Mouse (Mus musculus) midbrain, postnatal 0 days (tissue): ENCODE measurements at regions not wholly inside any gene's neighbourhood (a gene's known extent, or its start where the extent isn't known, plus 50 kb on each side); places are given as distances from the start of the nearest gene placed in this dataset.

ENCODE experiments used
- ATAC-seq: fragments of 200-750 bp; cut with Nextera tagmentation; 2 replicates; pipeline ENCODE4 v1.8.0; 2017; ENCODE audit warnings: moderate number of reproducible peaks, mild to moderate bottlenecking, moderate TSS enrichment, moderate library complexity; ENCODE audit not compliant: low FRiP score
- DNase-seq: peaks from one replicate; pipeline ENCODE4 v3.0.0-alpha.2; 2015; ENCODE audit warnings: low spot score
- H3K27ac ChIP-seq: fragments of 300-500 bp; sonication (generic); 2 replicates; pipeline ENCODE4 v1.5.1; 2014; ENCODE audit warnings: low read depth, mild to moderate bottlenecking, low read length, mixed read lengths
- H3K27me3 ChIP-seq: fragments of 300-500 bp; sonication (generic); 2 replicates; pipeline ENCODE4 v1.6.1; 2014; ENCODE audit warnings: low read length, control low read depth, mixed read lengths; ENCODE audit not compliant: insufficient read depth
- H3K36me3 ChIP-seq: fragments of 300-500 bp; sonication (generic); 2 replicates; pipeline ENCODE4 v1.6.1; 2014; ENCODE audit warnings: low read length, control low read depth, mixed read lengths; ENCODE audit not compliant: insufficient read depth
- H3K4me1 ChIP-seq: fragments of 300-500 bp; sonication (generic); 2 replicates; pipeline ENCODE4 v1.6.1; 2014; ENCODE audit warnings: mild to moderate bottlenecking, control low read depth, antibody characterized with exemption, low read length, mixed read lengths; ENCODE audit not compliant: insufficient read depth
- H3K4me2 ChIP-seq: fragments of 300-500 bp; sonication (generic); 2 replicates; pipeline ENCODE4 v1.6.1; 2014; ENCODE audit warnings: low read depth, mild to moderate bottlenecking, low read length, mixed read lengths; ENCODE audit not compliant: poor library complexity, severe bottlenecking
- H3K4me3 ChIP-seq: fragments of 300-500 bp; sonication (generic); 2 replicates; pipeline ENCODE4 v1.5.1; 2014; ENCODE audit warnings: low read depth, mild to moderate bottlenecking, low read length, moderate library complexity
- H3K9ac ChIP-seq: fragments of 300-500 bp; sonication (generic); replicated peaks from 2 replicates; pipeline ENCODE4 v1.6.1; 2014; ENCODE audit warnings: mild to moderate bottlenecking, low read length, moderate library complexity, mixed read lengths; ENCODE audit not compliant: poor library complexity, severe bottlenecking
- H3K9me3 ChIP-seq: fragments of 300-500 bp; sonication (generic); 2 replicates; pipeline ENCODE4 v1.6.1; 2016; ENCODE audit warnings: low read length, control low read depth
- CTCF ChIP-seq: IDR thresholded peaks from 2 replicates; pipeline ENCODE4 v1.5.1; 2016; ENCODE audit warnings: antibody characterized with exemption, mild to moderate bottlenecking
- WGBS: fragments of 180-500 bp; shearing (Covaris S2); extraction: QIAGEN DNeasy Blood & Tissue Kit; methylation state at CpG from one replicate; pipeline ENCODE4 v1.1.7; 2014; 5-methylcytosine and 5-hydroxymethylcytosine counted together

- Histone ChIP-seq H3K4me1 (no peaks in the 10 kb centered on the region), H3K9ac (no peak overlapping the region), H3K27ac (no peak overlapping the region), H3K27me3 (no peaks in the 10 kb centered on the region), H3K9me3 (no peaks in the 10 kb centered on the region), H3K36me3 (no peaks in the 10 kb centered on the region), H3K4me3 (no peak overlapping the region), H3K4me2 (no peak overlapping the region)
- 78% methylated on average over 5 of the region's 5 CpGs for WGBS
- no peak for TF ChIP-seq CTCF
- ATAC-seq (no peak), DNase-seq (no peak)
Observed at GRCm38 (mm10) chr12:96748868-96749615, 1057.0 kb downstream of the Flrt2 start.

- Histone ChIP-seq H3K4me3 (no peak overlapping the region), H3K27ac (no peak overlapping the region), H3K27me3 (no peaks in the 10 kb centered on the region), H3K36me3 (no peaks in the 10 kb centered on the region), H3K9me3 (no peaks in the 10 kb centered on the region), H3K9ac (no peak overlapping the region), H3K4me2 (no peak overlapping the region), H3K4me1 (no peaks in the 10 kb centered on the region)
- ATAC-seq: no peak
- 17% methylated on average over 5 of the region's 5 CpGs for WGBS
- TF ChIP-seq CTCF: no peak
- DNase-seq: no peak
Observed at GRCm38 (mm10) chr12:96754714-96755113, 1062.7 kb downstream of the Flrt2 start.

- Histone ChIP-seq H3K4me3 (no peak overlapping the region), H3K9ac (no peak overlapping the region), H3K4me2 (no peak overlapping the region), H3K4me1 (no peaks in the 10 kb centered on the region), H3K27me3 (no peaks in the 10 kb centered on the region), H3K36me3 (no peaks in the 10 kb centered on the region), H3K27ac (no peak overlapping the region), H3K9me3 (no peaks in the 10 kb centered on the region)
- DNase-seq: peak; percentile 10
- ATAC-seq: no peak
- TF ChIP-seq CTCF: no peak
- WGBS: 53% methylated on average over 5 of the region's 5 CpGs
Observed at GRCm38 (mm10) chr12:96763153-96763552, 1071.1 kb downstream of the Flrt2 start.

GRCm38 (mm10) chr12:96763621-96764020 is 1071.6 kb downstream of the Flrt2 start:
- H3K4me2 ChIP-seq: no peak overlapping the region
- WGBS: 85% methylated on average over 2 of the region's 2 CpGs
- H3K4me1 ChIP-seq: no peaks in the 10 kb centered on the region
- H3K36me3 ChIP-seq: no peaks in the 10 kb centered on the region
- no peak overlapping the region for H3K9ac ChIP-seq
- DNase-seq (no peak), ATAC-seq (no peak)
- H3K9me3 ChIP-seq: no peaks in the 10 kb centered on the region
- no peaks in the 10 kb centered on the region for H3K27me3 ChIP-seq
- TF ChIP-seq CTCF: no peak
- no peak overlapping the region for H3K4me3 ChIP-seq
- H3K27ac ChIP-seq: no peak overlapping the region

- Histone ChIP-seq H3K27ac (no peak overlapping the region), H3K9me3 (no peaks in the 10 kb centered on the region), H3K36me3 (no peaks in the 10 kb centered on the region), H3K9ac (no peak overlapping the region), H3K4me3 (no peak overlapping the region), H3K4me1 (no peaks in the 10 kb centered on the region), H3K27me3 (no peaks in the 10 kb centered on the region), H3K4me2 (no peak overlapping the region)
- DNase-seq: no peak
- no peak for TF ChIP-seq CTCF
- ATAC-seq: no peak
Observed at GRCm38 (mm10) chr12:96764186-96764585, 1072.2 kb downstream of the Flrt2 start.

GRCm38 (mm10) chr12:96771222-96771621 is 1079.2 kb downstream of the Flrt2 start:
- TF ChIP-seq CTCF: no peak
- no peaks in the 10 kb centered on the region for H3K9me3 ChIP-seq
- WGBS: 89% methylated on average over 3 of the region's 3 CpGs
- H3K36me3 ChIP-seq: no peaks in the 10 kb centered on the region
- ATAC-seq (no peak), DNase-seq (no peak)
- H3K4me1 ChIP-seq: no peaks in the 10 kb centered on the region
- H3K4me3 ChIP-seq: no peak overlapping the region
- no peak overlapping the region for H3K9ac ChIP-seq
- no peak overlapping the region for H3K4me2 ChIP-seq
- H3K27ac ChIP-seq: no peak overlapping the region
- no peaks in the 10 kb centered on the region for H3K27me3 ChIP-seq
